Mouse (Mus musculus) MEL (cell line): ENCODE data around the gene Zfp865. TPM values are rescaled to one million over a fixed set of nuclear protein-coding genes. Genes with fewer than 3 reads are reported as not detected.
A peak's percentile ranks its signal among the peaks of the same experiment; 100 is the strongest.

Experiments used
- DNase-seq: peaks from one replicate; pipeline ENCODE4 v3.0.0; 2011; ENCODE audit warnings: low read depth, low spot score
- H3K27ac ChIP-seq: 2 replicates; pipeline ENCODE4 v1.5.1; 2012; ENCODE audit warnings: low read depth, mild to moderate bottlenecking, control low read depth, low read length, moderate library complexity; ENCODE audit not compliant: control insufficient read depth
- H3K27me3 ChIP-seq, 2 experiments: fragments of 150-350 bp in 1 of 2; sonication (generic) in 1 of 2; 2 replicates each; pipeline ENCODE4 v1.6.1; 2012; ENCODE audit warnings: low read length in 2 of 2, mild to moderate bottlenecking in 2 of 2, improper control_type of control experiment in 1 of 2, moderate library complexity in 1 of 2; ENCODE audit not compliant: insufficient read depth in 2 of 2, control insufficient read depth in 1 of 2
- H3K36me3 ChIP-seq, 2 experiments: 2 replicates each; pipeline ENCODE4 v1.6.1; 2012 to 2014; ENCODE audit warnings: low read length in 2 of 2, improper control_type of control experiment in 1 of 2, inconsistent platforms in 1 of 2, mild to moderate bottlenecking in 1 of 2; ENCODE audit not compliant: insufficient read depth in 2 of 2, control insufficient read depth in 1 of 2
- H3K4me1 ChIP-seq, 2 experiments: fragments of 150-350 bp in 1 of 2; sonication (generic) in 1 of 2; 2 replicates each; pipeline ENCODE4 v1.6.1; 2012; ENCODE audit warnings: low read length in 2 of 2, improper control_type of control experiment in 1 of 2, mild to moderate bottlenecking in 1 of 2; ENCODE audit not compliant: insufficient read depth in 2 of 2, control insufficient read depth in 1 of 2
- H3K4me3 ChIP-seq, 2 experiments: fragments of 150-350 bp in 1 of 2; sonication (generic) in 1 of 2; 2 replicates each; pipeline ENCODE4 v1.5.1; 2012; ENCODE audit warnings: low read depth in 2 of 2, low read length in 2 of 2, mild to moderate bottlenecking in 2 of 2, moderate library complexity in 2 of 2, control low read depth in 1 of 2, improper control_type of control experiment in 1 of 2; ENCODE audit not compliant: control insufficient read depth in 1 of 2, insufficient read depth in 1 of 2
- H3K79me2 ChIP-seq: 2 replicates; pipeline ENCODE4 v1.6.1; 2012; ENCODE audit warnings: mild to moderate bottlenecking, low read length, moderate library complexity; ENCODE audit not compliant: control insufficient read depth, poor library complexity, insufficient read depth
- H3K9ac ChIP-seq: 2 replicates; pipeline ENCODE4 v1.6.1; 2012; ENCODE audit warnings: low read depth, mild to moderate bottlenecking, control low read depth, low read length, moderate library complexity; ENCODE audit not compliant: control insufficient read depth, poor library complexity, severe bottlenecking
- H3K9me3 ChIP-seq: fragments of 150-350 bp; sonication (generic); replicated peaks from 2 replicates; pipeline ENCODE4 v1.6.1; 2012; ENCODE audit warnings: mild to moderate bottlenecking, low read length, improper control_type of control experiment, moderate library complexity; ENCODE audit not compliant: insufficient read depth
- CTCF ChIP-seq, 3 experiments: IDR thresholded peaks in 2 of 3; conservative IDR thresholded peaks in 1 of 3; 2 replicates each; pipeline ENCODE4 v1.5.1; 2011 to 2012; ENCODE audit warnings: low read length in 3 of 3, low read depth in 2 of 3, mild to moderate bottlenecking in 2 of 3, improper control_type of control experiment in 1 of 3, inconsistent platforms in 1 of 3, mixed read lengths in 1 of 3, moderate library complexity in 1 of 3; ENCODE audit not compliant: control insufficient read depth in 1 of 3, insufficient read depth in 1 of 3, poor library complexity in 1 of 3, severe bottlenecking in 1 of 3
- EP300 ChIP-seq, 2 experiments: IDR thresholded peaks; 2 replicates each; pipeline ENCODE4 v1.6.1; 2011; ENCODE audit warnings: improper control_type of control experiment in 2 of 2, low read length in 2 of 2, low read depth in 1 of 2, mild to moderate bottlenecking in 1 of 2
- GABPA ChIP-seq: IDR thresholded peaks from 2 replicates; pipeline ENCODE4 v1.6.1; 2012; ENCODE audit warnings: low read depth, mild to moderate bottlenecking, inconsistent platforms, low read length, improper control_type of control experiment, moderate library complexity
- GATA1 ChIP-seq: IDR thresholded peaks from 2 replicates; pipeline ENCODE4 v1.6.1; 2011; ENCODE audit warnings: low read depth, low read length, improper control_type of control experiment
- JUND ChIP-seq: IDR thresholded peaks from 2 replicates; pipeline ENCODE4 v1.6.1; 2011; ENCODE audit warnings: low read depth, mild to moderate bottlenecking, improper control_type of control experiment, low read length
- KAT2A ChIP-seq: conservative IDR thresholded peaks from 2 replicates; pipeline ENCODE4 v1.6.1; 2012; ENCODE audit warnings: low read depth, low read length, improper control_type of control experiment, inconsistent platforms
- MAFK ChIP-seq: IDR thresholded peaks from 2 replicates; pipeline ENCODE4 v1.6.1; 2011; ENCODE audit warnings: low read depth, mild to moderate bottlenecking, low read length, improper control_type of control experiment, borderline replicate concordance
- MAZ ChIP-seq: IDR thresholded peaks from 2 replicates; pipeline ENCODE4 v1.6.1; 2012; ENCODE audit warnings: low read depth, mild to moderate bottlenecking, inconsistent platforms, low read length, improper control_type of control experiment
- MYB ChIP-seq: IDR thresholded peaks from 2 replicates; pipeline ENCODE4 v1.6.1; 2011; ENCODE audit warnings: mild to moderate bottlenecking, low read depth, low read length, improper control_type of control experiment
- NELFE ChIP-seq: IDR thresholded peaks from 2 replicates; pipeline ENCODE4 v1.6.1; 2011; ENCODE audit warnings: low read depth, low read length, improper control_type of control experiment
- NRF1 ChIP-seq: IDR thresholded peaks from 2 replicates; pipeline ENCODE4 v1.6.1; 2014; ENCODE audit warnings: low read depth, mild to moderate bottlenecking, inconsistent platforms, low read length, improper control_type of control experiment, moderate library complexity; ENCODE audit not compliant: poor library complexity, insufficient read depth, severe bottlenecking
- RCOR1 ChIP-seq: IDR thresholded peaks from 2 replicates; pipeline ENCODE4 v1.6.1; 2012; ENCODE audit warnings: low read depth, mild to moderate bottlenecking, inconsistent platforms, low read length, improper control_type of control experiment
- TAL1 ChIP-seq: IDR thresholded peaks from 2 replicates; pipeline ENCODE4 v1.6.1; 2012; ENCODE audit warnings: mild to moderate bottlenecking, inconsistent platforms, low read length, moderate library complexity, mixed read lengths
- TCF12 ChIP-seq: IDR thresholded peaks from 2 replicates; pipeline ENCODE4 v1.6.1; 2014; ENCODE audit warnings: low read depth, mild to moderate bottlenecking, inconsistent platforms, low read length, improper control_type of control experiment, moderate library complexity
- USF2 ChIP-seq, 2 experiments: IDR thresholded peaks; 2 replicates each; pipeline ENCODE4 v1.6.1; 2011 to 2012; ENCODE audit warnings: improper control_type of control experiment in 2 of 2, low read length in 2 of 2, borderline replicate concordance in 1 of 2, inconsistent platforms in 1 of 2, low read depth in 1 of 2, mild to moderate bottlenecking in 1 of 2; ENCODE audit not compliant: insufficient read depth in 1 of 2
- ZC3H11A ChIP-seq: IDR thresholded peaks from 2 replicates; pipeline ENCODE4 v1.6.1; 2012; ENCODE audit warnings: low read depth, mild to moderate bottlenecking, inconsistent platforms, low read length, improper control_type of control experiment
- ZMIZ1 ChIP-seq: IDR thresholded peaks from 2 replicates; pipeline ENCODE4 v1.6.1; 2012; ENCODE audit warnings: low read depth, mild to moderate bottlenecking, inconsistent platforms, low read length, improper control_type of control experiment, moderate library complexity
- polyA plus RNA-seq, 2 experiments: library from polyadenylated mRNA; stranded (reverse) in 1 of 2; unstranded in 1 of 2; fragments of >175 nt in 1 of 2; fragments of >200 nt in 1 of 2; gene quantifications; 2 replicates each; pipeline versions ENCODE4 v1.2.1 to v1.2.4; 2012; ENCODE audit warnings: low replicate concordance in 2 of 2, low read depth in 1 of 2; ENCODE audit not compliant: insufficient read length in 2 of 2, insufficient read depth in 1 of 2, missing spikeins in 1 of 2
- total RNA-seq: library from RNA; depleted of rRNA; stranded (reverse); fragments of 300-350 nt; gene quantifications from 2 replicates; pipeline ENCODE4 v1.2.3, GENCODE M21; 2012

Zfp865 gene
- total and polyA plus RNA-seq, 3 experiments = 12.2 to 34.6 TPM; not detected in 1

DNA sequence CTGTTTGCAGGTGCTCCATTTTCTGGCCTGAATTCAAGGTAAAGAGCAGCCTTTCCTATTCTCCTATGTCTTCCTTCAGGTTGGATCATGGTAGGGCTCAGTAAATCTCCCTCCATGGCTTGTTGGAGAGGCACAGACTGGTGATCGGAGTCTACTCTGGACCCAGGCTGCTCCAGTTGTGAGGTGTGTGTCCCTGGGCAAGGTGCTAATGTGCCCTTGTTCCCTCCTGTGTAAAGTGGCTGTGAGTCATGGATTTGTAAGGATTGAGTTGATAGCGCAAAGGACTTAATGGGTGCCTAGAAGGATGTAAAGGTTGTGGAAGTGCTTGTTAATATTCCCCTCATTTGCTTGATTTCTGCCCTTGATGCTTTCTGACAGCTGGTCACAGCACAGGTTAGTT is 61.8 kb downstream of the Zfp865 start:
- peaks cover 46% of the 10 kb centered on the region for H3K79me2 ChIP-seq
- no peak for DNase-seq
- peaks cover 19 to 44% of the 10 kb centered on the region in 2 experiments for H3K36me3 ChIP-seq
- no peak overlapping the region for H3K27ac ChIP-seq
- TF ChIP-seq USF2 (IDR thresholded peaks at IDR 0.05; ENCODE audit: borderline replicate concordance in 1 of 2, insufficient read depth in 1 of 2, low read depth in 1 of 2, low read length in 2 of 2) (no peak), CTCF (IDR thresholded peaks at IDR 0.05 in 2 of 3, conservative IDR thresholded peaks at IDR 0.05 in 1 of 3; ENCODE audit: control insufficient read depth in 1 of 3, insufficient read depth in 1 of 3, low read depth in 2 of 3, low read length in 3 of 3, poor library complexity in 1 of 3, severe bottlenecking in 1 of 3) (no peak)
- no peaks in the 10 kb centered on the region for H3K27me3 ChIP-seq
- H3K4me3 ChIP-seq = peak overlapping the region; percentile 69 to 95
- H3K9me3 ChIP-seq = no peaks in the 10 kb centered on the region
- H3K4me1 ChIP-seq = peaks cover 8 to 34% of the 10 kb centered on the region in 2 experiments
- H3K9ac ChIP-seq = peak overlapping the region; percentile 91

DNA sequence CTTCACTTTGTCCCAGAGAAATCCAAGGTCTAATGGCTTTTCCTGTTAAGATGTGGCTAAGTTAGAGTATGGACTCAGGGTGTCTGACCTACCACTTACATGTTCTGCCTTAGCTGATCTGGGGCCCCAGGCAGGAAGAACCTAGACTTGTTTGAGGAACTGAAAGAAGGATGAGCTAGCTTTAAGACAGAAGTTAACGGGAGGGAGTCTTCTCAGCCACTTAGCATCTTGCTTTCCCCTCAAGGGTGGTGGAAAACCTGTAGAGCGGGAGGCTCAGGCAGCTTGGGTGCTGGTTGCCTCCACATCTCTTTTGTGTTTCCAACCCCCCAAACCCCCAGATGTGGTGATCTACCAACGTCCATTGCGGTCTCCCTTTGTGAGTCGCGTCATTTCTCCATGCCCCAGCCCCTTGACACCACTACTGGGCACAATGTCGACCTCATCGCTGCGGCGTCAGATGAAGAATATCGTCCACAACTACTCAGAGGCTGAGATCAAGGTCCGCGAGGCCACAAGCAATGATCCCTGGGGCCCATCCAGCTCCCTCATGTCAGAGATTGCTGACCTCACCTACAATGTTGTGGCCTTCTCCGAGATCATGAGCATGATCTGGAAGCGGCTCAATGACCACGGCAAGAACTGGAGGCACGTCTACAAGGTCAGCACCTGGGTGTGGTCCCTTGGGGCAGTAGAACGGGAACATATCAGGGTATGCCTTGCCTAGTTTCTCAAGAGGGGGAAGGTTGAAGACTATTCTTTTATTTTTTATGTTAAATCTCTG is 63.3 kb downstream of the Zfp865 start:
- peak; percentile 39 for DNase-seq

DNA sequence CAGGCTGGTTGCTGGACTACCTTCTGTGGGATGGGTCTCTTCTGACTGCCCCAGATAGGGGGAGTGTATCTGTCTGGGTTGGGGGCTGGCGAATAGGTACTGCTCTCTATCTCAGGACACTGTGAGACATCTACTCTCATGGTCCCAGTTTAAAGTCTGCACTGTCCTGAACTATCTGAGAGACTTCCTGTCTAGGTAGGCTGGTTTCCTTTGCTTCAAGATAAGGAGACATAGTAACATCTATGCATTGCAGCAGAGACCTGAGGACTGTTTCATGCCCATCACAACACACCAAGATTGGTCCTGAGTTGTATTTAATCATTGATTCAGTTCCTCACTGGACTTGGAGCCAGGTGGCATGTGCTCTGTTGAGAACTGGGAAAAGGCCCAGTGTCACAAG is 65.3 kb downstream of the Zfp865 start:
- H3K9me3 ChIP-seq = no peaks in the 10 kb centered on the region
- TF ChIP-seq NRF1 (no peak), TCF12 (no peak), GATA1 (peak; percentile 68), GABPA (no peak), EP300 (IDR thresholded peaks at IDR 0.05; ENCODE audit: low read depth in 1 of 2, low read length in 2 of 2) (peak; percentile 42 to 49; a peak in 3 of 4 replicates), TAL1 (peak; percentile 52), RCOR1 (no peak), MAZ (no peak), JUND (no peak), ZC3H11A (no peak), ZMIZ1 (no peak), NELFE (no peak)
- TF ChIP-seq, all 39 proteins: peak for 3
- Histone ChIP-seq H3K4me3 (no peak overlapping the region), H3K27ac (no peak overlapping the region), H3K79me2 (peaks cover 60% of the 10 kb centered on the region), H3K36me3 (peaks cover 19 to 38% of the 10 kb centered on the region in 2 experiments), H3K27me3 (no peaks in the 10 kb centered on the region), H3K4me1 (peaks cover 8 to 34% of the 10 kb centered on the region in 2 experiments), H3K9ac (no peak overlapping the region)
- DNase-seq = peak; percentile 53

More for the DNA sequence above, 63.3 kb downstream of the Zfp865 start:
- Histone ChIP-seq H3K4me1 (peaks cover 8 to 34% of the 10 kb centered on the region in 2 experiments), H3K36me3 (peaks cover 9 to 38% of the 10 kb centered on the region in 2 experiments), H3K27ac (no peak overlapping the region), H3K9ac (no peak overlapping the region), H3K4me3 (no peak overlapping the region), H3K9me3 (no peaks in the 10 kb centered on the region), H3K79me2 (peaks cover 57% of the 10 kb centered on the region), H3K27me3 (no peaks in the 10 kb centered on the region)
- TF ChIP-seq KAT2A = no peak
- no peak for TF ChIP-seq MYB
- TF ChIP-seq EP300 (IDR thresholded peaks at IDR 0.05; ENCODE audit: low read depth in 1 of 2, low read length in 2 of 2) = no peak
- TF ChIP-seq MAFK = no peak
